Mouse (Mus musculus) heart, embryonic 14.5 days (tissue): ENCODE results near the gene Plxdc1. TPM values are rescaled to one million over a fixed set of nuclear protein-coding genes. Genes with fewer than 3 reads are reported as not detected.

Experiments used
- ATAC-seq: fragments of 200-750 bp; cut with Nextera tagmentation; 2 replicates; pipeline ENCODE4 v1.8.0; 2017; ENCODE audit warnings: low read depth, moderate TSS enrichment; ENCODE audit not compliant: insufficient number of reproducible peaks, insufficient read depth, low FRiP score
- H3K27ac ChIP-seq, 2 experiments: fragments of 200-500 bp in 1 of 2; fragments of 300-500 bp in 1 of 2; sonication (generic) in 1 of 2; replicated peaks in 1 of 2; 2 replicates each; pipeline ENCODE4 v1.5.1; 2012 to 2014; ENCODE audit warnings: low read depth in 2 of 2, low read length in 2 of 2, control low read depth in 1 of 2, mild to moderate bottlenecking in 1 of 2, mixed read lengths in 1 of 2; ENCODE audit not compliant: control insufficient read depth in 1 of 2, insufficient read depth in 1 of 2
- H3K27me3 ChIP-seq: fragments of 300-500 bp; sonication (generic); 2 replicates; pipeline ENCODE4 v1.6.1; 2014; ENCODE audit warnings: mild to moderate bottlenecking, low read length, control low read depth; ENCODE audit not compliant: control insufficient read depth, insufficient read depth
- H3K36me3 ChIP-seq: fragments of 300-500 bp; sonication (generic); 2 replicates; pipeline ENCODE4 v1.6.1; 2014; ENCODE audit warnings: mild to moderate bottlenecking, control low read depth, low read length, mixed read lengths; ENCODE audit not compliant: control insufficient read depth, insufficient read depth
- H3K4me1 ChIP-seq, 2 experiments: fragments of 200-500 bp in 1 of 2; fragments of 300-500 bp in 1 of 2; sonication (generic) in 1 of 2; 2 replicates each; pipeline ENCODE4 v1.6.1; 2012 to 2014; ENCODE audit warnings: low read length in 2 of 2, control low read depth in 1 of 2, mixed read lengths in 1 of 2; ENCODE audit not compliant: control insufficient read depth in 2 of 2, insufficient read depth in 2 of 2
- H3K4me2 ChIP-seq: fragments of 300-500 bp; sonication (generic); 2 replicates; pipeline ENCODE4 v1.6.1; 2014; ENCODE audit warnings: mild to moderate bottlenecking, low read length
- H3K4me3 ChIP-seq, 2 experiments: fragments of 200-500 bp in 1 of 2; fragments of 300-500 bp in 1 of 2; sonication (generic) in 1 of 2; 2 replicates each; pipeline ENCODE4 v1.5.1; 2012 to 2014; ENCODE audit warnings: low read length in 2 of 2, mild to moderate bottlenecking in 2 of 2, control low read depth in 1 of 2, low read depth in 1 of 2, moderate library complexity in 1 of 2; ENCODE audit not compliant: control insufficient read depth in 1 of 2, insufficient read depth in 1 of 2
- H3K9ac ChIP-seq: fragments of 300-500 bp; sonication (generic); 2 replicates; pipeline ENCODE4 v1.6.1; 2014; ENCODE audit warnings: mild to moderate bottlenecking, low read length
- H3K9me3 ChIP-seq: fragments of 300-500 bp; sonication (generic); 2 replicates; pipeline ENCODE4 v1.6.1; 2016; ENCODE audit warnings: low read length, control low read depth; ENCODE audit not compliant: control insufficient read depth
- WGBS: fragments of 180-500 bp; shearing (Covaris S2); extraction: QIAGEN DNeasy Blood & Tissue Kit; methylation state at CpG from one replicate; pipeline ENCODE4 v1.1.7; 2014; 5-methylcytosine and 5-hydroxymethylcytosine counted together
- polyA plus RNA-seq: library from polyadenylated mRNA; unstranded; fragments of >200 nt; fragmentation: Nextera tagmentation; extraction: Ambion mirVana; gene quantifications from 2 replicates; pipeline ENCODE4 v1.2.1, GENCODE M21; 2014

The Plxdc1 gene
- polyA plus RNA-seq, 1 experiment from 2014 or later = 0.66 TPM

DNA sequence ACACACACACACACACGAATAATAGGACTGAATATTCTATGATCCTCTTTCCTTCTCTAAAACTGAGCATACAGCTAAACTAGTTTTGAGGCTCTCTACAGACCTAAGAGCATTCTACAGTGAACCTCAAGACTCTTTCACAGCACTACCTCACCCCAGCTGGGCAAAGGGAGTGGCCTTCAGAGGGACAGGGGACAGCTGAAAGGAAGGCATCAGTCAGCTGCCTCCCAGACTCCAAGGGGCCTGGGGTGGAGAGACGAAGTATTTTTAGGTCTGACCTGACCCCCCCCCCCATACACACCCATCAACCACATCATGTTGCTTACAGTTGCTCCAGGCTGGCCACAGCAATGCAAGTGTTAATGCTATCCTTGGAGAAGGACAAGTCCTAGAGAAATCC, 34.9 kb upstream of the Plxdc1 start:
- H3K36me3 ChIP-seq = peaks cover 3% of the 10 kb centered on the region; the same call in 1 of the 2 replicates
- no peaks in the 10 kb centered on the region for H3K9me3 ChIP-seq
- peak overlapping the region; percentile 100 for H3K4me2 ChIP-seq
- H3K27me3 ChIP-seq = no peaks in the 10 kb centered on the region
- 56% methylated on average over 2 of the region's 2 CpGs for WGBS
- no peak overlapping the region for H3K9ac ChIP-seq
- peaks cover 12 to 20% of the 10 kb centered on the region in 2 experiments for H3K4me1 ChIP-seq
- H3K27ac ChIP-seq = no peak overlapping the region
- no peak for ATAC-seq
- peak overlapping the region; percentile 77 to 79; a peak in 3 of 4 replicates for H3K4me3 ChIP-seq

DNA sequence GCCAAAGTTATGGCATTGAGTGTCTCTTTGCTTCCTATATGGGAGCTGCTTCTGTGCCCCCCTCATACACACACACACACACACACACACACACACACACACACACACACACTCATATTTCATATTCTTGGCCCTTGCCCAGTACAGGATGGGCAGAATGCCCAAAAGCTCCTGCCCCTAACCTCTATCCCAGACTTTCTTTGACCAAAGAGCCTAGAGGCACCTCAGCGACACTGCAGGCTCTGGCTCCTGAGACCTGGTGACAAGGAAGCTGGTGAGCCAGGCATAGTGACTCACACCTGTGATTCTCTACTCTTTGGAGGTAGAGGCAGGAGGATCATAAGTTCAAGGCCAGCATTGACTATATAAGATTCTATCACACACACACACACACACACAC, 34.5 kb upstream of the Plxdc1 start:
- ATAC-seq = no peak
- Histone ChIP-seq H3K36me3 (peaks cover 6% of the 10 kb centered on the region; the same call in 1 of the 2 replicates), H3K9me3 (no peaks in the 10 kb centered on the region), H3K27ac (no peak overlapping the region), H3K27me3 (no peaks in the 10 kb centered on the region), H3K4me2 (no peak overlapping the region), H3K9ac (no peak overlapping the region), H3K4me3 (no peak overlapping the region), H3K4me1 (peaks cover 9 to 20% of the 10 kb centered on the region in 2 experiments)
- 81% methylated on average over 1 of the region's 1 CpGs for WGBS

GRCm38 (mm10) chr11:98019883-98020610, 33.8 kb upstream of the Plxdc1 start:
- Histone ChIP-seq H3K36me3 (peaks cover 6% of the 10 kb centered on the region; the same call in 1 of the 2 replicates), H3K27me3 (no peaks in the 10 kb centered on the region), H3K9ac (no peak overlapping the region), H3K4me2 (no peak overlapping the region), H3K4me3 (no peak overlapping the region), H3K9me3 (no peaks in the 10 kb centered on the region), H3K4me1 (peaks cover 9 to 20% of the 10 kb centered on the region in 2 experiments), H3K27ac (no peak overlapping the region)
- ATAC-seq = no peak
- 46% methylated on average over 7 of the region's 8 CpGs for WGBS

DNA sequence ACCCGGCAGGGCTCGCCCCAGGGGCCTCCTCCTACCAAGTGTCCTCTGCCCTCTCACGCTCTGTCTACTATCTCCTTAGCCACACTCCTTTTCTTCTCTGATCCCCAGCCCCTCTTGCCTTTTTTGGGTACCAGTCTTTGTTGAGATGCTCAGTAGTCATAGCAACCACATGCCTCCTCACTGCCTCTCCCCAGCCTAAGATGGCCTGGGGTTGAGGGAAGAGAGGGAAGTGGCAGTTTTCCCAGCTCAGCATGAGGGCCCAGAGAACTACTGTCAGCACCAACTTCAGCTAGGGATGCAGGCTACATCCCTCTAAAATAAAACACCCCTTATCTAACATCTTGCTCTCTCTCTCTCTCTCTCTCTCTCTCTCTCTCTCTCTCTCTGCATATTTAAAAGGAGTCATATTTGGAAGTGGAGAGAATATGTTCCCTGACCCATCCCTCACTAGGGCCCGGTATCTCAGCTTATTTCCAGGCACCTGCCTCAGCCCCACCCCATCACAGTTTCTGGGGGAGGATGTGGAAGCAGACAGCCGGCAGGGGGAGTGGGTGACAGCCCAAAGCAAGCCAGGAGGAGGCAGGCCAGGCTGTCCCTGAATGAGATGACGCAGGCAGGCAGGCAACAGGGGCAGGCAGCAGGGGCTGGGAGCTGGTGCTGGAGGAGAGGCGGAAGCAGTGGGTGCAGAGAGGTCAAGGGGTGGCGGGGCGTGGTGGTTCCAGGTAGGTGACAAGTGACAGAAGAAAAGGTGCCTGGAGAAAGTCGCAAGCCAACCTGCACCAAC, 32.8 kb upstream of the Plxdc1 start:
- Histone ChIP-seq H3K36me3 (peaks cover 6% of the 10 kb centered on the region; the same call in 1 of the 2 replicates), H3K4me2 (no peak overlapping the region), H3K27ac (no peak overlapping the region), H3K9me3 (no peaks in the 10 kb centered on the region), H3K27me3 (no peaks in the 10 kb centered on the region), H3K4me3 (no peak overlapping the region), H3K9ac (no peak overlapping the region), H3K4me1 (peaks cover 9 to 20% of the 10 kb centered on the region in 2 experiments)
- ATAC-seq = no peak
- WGBS = 42% methylated on average over 10 of the region's 10 CpGs

DNA sequence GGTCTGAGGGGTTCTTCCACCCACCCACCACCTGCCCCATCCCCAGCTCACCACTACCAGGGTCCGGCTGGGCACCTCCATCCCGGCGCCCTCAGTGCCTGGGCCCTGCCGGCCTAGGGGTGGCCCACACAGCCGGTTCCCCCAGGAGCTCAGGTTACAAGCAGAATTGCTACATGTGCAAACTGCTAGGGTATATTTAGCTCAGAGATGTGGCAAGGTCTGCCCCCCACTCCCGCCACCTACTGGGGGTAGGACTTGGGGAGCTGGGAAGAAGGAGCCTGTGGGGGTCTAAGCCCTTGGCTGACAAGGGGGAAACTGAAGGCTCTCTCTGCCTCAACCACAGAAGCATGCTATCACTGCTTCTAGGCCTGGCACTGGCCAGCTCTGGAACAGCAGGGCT, 32.0 kb upstream of the Plxdc1 start:
- 57% methylated on average over 6 of the region's 6 CpGs for WGBS
- peaks cover 6% of the 10 kb centered on the region; the same call in 1 of the 2 replicates for H3K36me3 ChIP-seq
- no peak overlapping the region for H3K27ac ChIP-seq
- no peak overlapping the region for H3K9ac ChIP-seq
- ATAC-seq = no peak
- no peaks in the 10 kb centered on the region for H3K27me3 ChIP-seq
- H3K4me1 ChIP-seq = peaks cover 9 to 20% of the 10 kb centered on the region in 2 experiments
- H3K4me3 ChIP-seq = no peak overlapping the region
- H3K4me2 ChIP-seq = no peak overlapping the region
- no peaks in the 10 kb centered on the region for H3K9me3 ChIP-seq

- Histone ChIP-seq H3K4me2 (no peak overlapping the region), H3K4me1 (peaks cover 7 to 16% of the 10 kb centered on the region in 2 experiments), H3K27me3 (0 out of 2 replicates have a peak, but pooled peaks cover 6% of the 10 kb centered on the region), H3K27ac (no peak overlapping the region), H3K36me3 (peaks cover 6% of the 10 kb centered on the region; the same call in 1 of the 2 replicates), H3K9me3 (no peaks in the 10 kb centered on the region), H3K9ac (no peak overlapping the region), H3K4me3 (no peak overlapping the region)
- WGBS = 81% methylated on average over 4 of the region's 4 CpGs
- no peak for ATAC-seq
Measured at GRCm38 (mm10) chr11:98016824-98017223, 30.6 kb upstream of the Plxdc1 start.

- no peaks in the 10 kb centered on the region for H3K9me3 ChIP-seq
- H3K4me2 ChIP-seq = no peak overlapping the region
- peaks cover 6% of the 10 kb centered on the region; the same call in 1 of the 2 replicates for H3K36me3 ChIP-seq
- no peak overlapping the region for H3K27ac ChIP-seq
- peaks cover 2 to 10% of the 10 kb centered on the region in 2 experiments; a peak in 3 of 4 replicates for H3K4me1 ChIP-seq
- no peak overlapping the region for H3K4me3 ChIP-seq
- no peak overlapping the region for H3K9ac ChIP-seq
- no peak for ATAC-seq
- 0 out of 2 replicates have a peak, but pooled peaks cover 12% of the 10 kb centered on the region for H3K27me3 ChIP-seq
- 90% methylated on average over 5 of the region's 5 CpGs for WGBS
Measured at GRCm38 (mm10) chr11:98016177-98016576, 29.9 kb upstream of the Plxdc1 start.
